Mouse (Mus musculus) hindbrain, embryonic 14.5 days (tissue): ENCODE measurements at regions not wholly inside any gene's neighbourhood (a gene's known extent, or its start where the extent isn't known, plus 50 kb on each side); places are given as distances from the start of the nearest gene placed in this dataset.

Experiments
- ATAC-seq: fragments of 200-750 bp; cut with Nextera tagmentation; 2 replicates; pipeline ENCODE4 v1.8.0; 2017; ENCODE audit warnings: moderate number of reproducible peaks, mild to moderate bottlenecking, moderate TSS enrichment, moderate library complexity; ENCODE audit not compliant: low FRiP score
- DNase-seq: peaks from one replicate; pipeline ENCODE4 v3.0.0-alpha.2; 2015; ENCODE audit warnings: low spot score
- H3K27ac ChIP-seq: fragments of 300-500 bp; sonication (generic); 2 replicates; pipeline ENCODE4 v1.5.1; 2014; ENCODE audit warnings: mild to moderate bottlenecking, moderate library complexity
- H3K27me3 ChIP-seq: fragments of 300-500 bp; sonication (generic); 2 replicates; pipeline ENCODE4 v1.6.1; 2014; ENCODE audit warnings: mild to moderate bottlenecking, low read length, mixed read lengths; ENCODE audit not compliant: control insufficient read depth, insufficient read depth
- H3K36me3 ChIP-seq: fragments of 300-500 bp; sonication (generic); replicated peaks from 2 replicates; pipeline ENCODE4 v1.6.1; 2014; ENCODE audit not compliant: control insufficient read depth, insufficient read depth
- H3K4me1 ChIP-seq: fragments of 300-500 bp; sonication (generic); replicated peaks from 2 replicates; pipeline ENCODE4 v1.6.1; 2014; ENCODE audit warnings: antibody characterized with exemption, low read length, mixed read lengths; ENCODE audit not compliant: control insufficient read depth, insufficient read depth
- H3K4me2 ChIP-seq: fragments of 300-500 bp; sonication (generic); replicated peaks from 2 replicates; pipeline ENCODE4 v1.6.1; 2014; ENCODE audit warnings: mild to moderate bottlenecking, moderate library complexity
- H3K4me3 ChIP-seq: fragments of 300-500 bp; sonication (generic); replicated peaks from 2 replicates; pipeline ENCODE4 v1.5.1; 2014; ENCODE audit warnings: mild to moderate bottlenecking, low read length
- H3K9ac ChIP-seq: fragments of 300-500 bp; sonication (generic); 2 replicates; pipeline ENCODE4 v1.6.1; 2014
- H3K9me3 ChIP-seq: fragments of 300-500 bp; sonication (generic); 2 replicates; pipeline ENCODE4 v1.6.1; 2016; ENCODE audit warnings: low read length; ENCODE audit not compliant: control insufficient read depth
- WGBS: fragments of 180-500 bp; shearing (Covaris S2); extraction: QIAGEN DNeasy Blood & Tissue Kit; methylation state at CpG from one replicate; pipeline ENCODE4 v1.1.7; 2014; 5-methylcytosine and 5-hydroxymethylcytosine counted together

- Histone ChIP-seq H3K27me3 (no peaks in the 10 kb centered on the region), H3K4me3 (no peak overlapping the region), H3K9me3 (no peaks in the 10 kb centered on the region), H3K4me1 (no peaks in the 10 kb centered on the region), H3K36me3 (no peaks in the 10 kb centered on the region), H3K9ac (no peak overlapping the region), H3K27ac (no peak overlapping the region), H3K4me2 (no peak overlapping the region)
- DNase-seq (no peak), ATAC-seq (no peak)
- 91% methylated on average over 10 of the region's 10 CpGs for WGBS
Observed at GRCm38 (mm10) chr5:74925769-74926168, 118.8 kb downstream of the Chic2 start.

- 93% methylated on average over 4 of the region's 4 CpGs for WGBS
- Histone ChIP-seq H3K9ac (no peak overlapping the region), H3K36me3 (no peaks in the 10 kb centered on the region), H3K27ac (no peak overlapping the region), H3K27me3 (no peaks in the 10 kb centered on the region), H3K4me3 (no peak overlapping the region), H3K9me3 (no peaks in the 10 kb centered on the region), H3K4me1 (no peaks in the 10 kb centered on the region), H3K4me2 (no peak overlapping the region)
- DNase-seq (no peak), ATAC-seq (no peak)
Observed at GRCm38 (mm10) chr5:74924031-74924533, 120.5 kb downstream of the Chic2 start.

- H3K27ac ChIP-seq: no peak overlapping the region
- no peak overlapping the region for H3K9ac ChIP-seq
- ATAC-seq (no peak), DNase-seq (no peak)
- 92% methylated on average over 2 of the region's 2 CpGs for WGBS
- H3K9me3 ChIP-seq: no peaks in the 10 kb centered on the region
- H3K4me2 ChIP-seq: no peak overlapping the region
- H3K36me3 ChIP-seq: no peaks in the 10 kb centered on the region
- H3K4me1 ChIP-seq: no peaks in the 10 kb centered on the region
- no peaks in the 10 kb centered on the region for H3K27me3 ChIP-seq
- no peak overlapping the region for H3K4me3 ChIP-seq
Observed at GRCm38 (mm10) chr5:74923337-74923736, 121.2 kb downstream of the Chic2 start.

GRCm38 (mm10) chr5:74922881-74923280 lies 121.7 kb downstream of the Chic2 start:
- H3K36me3 ChIP-seq: no peaks in the 10 kb centered on the region
- DNase-seq: no peak

GRCm38 (mm10) chr5:74920939-74921338 lies 123.6 kb downstream of the Chic2 start:
- WGBS: 71% methylated on average over 2 of the region's 2 CpGs
- Histone ChIP-seq H3K27ac (no peak overlapping the region), H3K4me3 (no peak overlapping the region), H3K4me1 (no peaks in the 10 kb centered on the region), H3K9ac (no peak overlapping the region), H3K4me2 (no peak overlapping the region), H3K36me3 (no peaks in the 10 kb centered on the region), H3K9me3 (peaks cover 4% of the 10 kb centered on the region; the same call in 1 of the 2 replicates), H3K27me3 (no peaks in the 10 kb centered on the region)
- no peak for DNase-seq
- ATAC-seq: no peak

More at GRCm38 (mm10) chr5:74922881-74923280, 121.7 kb downstream of the Chic2 start:
- Histone ChIP-seq H3K4me3 (no peak overlapping the region), H3K27ac (no peak overlapping the region), H3K4me1 (no peaks in the 10 kb centered on the region), H3K4me2 (no peak overlapping the region), H3K9me3 (no peaks in the 10 kb centered on the region), H3K9ac (no peak overlapping the region), H3K27me3 (no peaks in the 10 kb centered on the region)
- ATAC-seq: no peak
- WGBS: 84% methylated on average over 6 of the region's 6 CpGs

- Histone ChIP-seq H3K4me3 (no peak overlapping the region), H3K9me3 (peaks cover 4% of the 10 kb centered on the region; the same call in 1 of the 2 replicates), H3K27me3 (no peaks in the 10 kb centered on the region), H3K9ac (no peak overlapping the region), H3K4me2 (no peak overlapping the region), H3K36me3 (no peaks in the 10 kb centered on the region), H3K4me1 (no peaks in the 10 kb centered on the region), H3K27ac (no peak overlapping the region)
- ATAC-seq: no peak
- WGBS: 32% methylated on average over 5 of the region's 5 CpGs
- no peak for DNase-seq
Observed at GRCm38 (mm10) chr5:74920490-74920889, 124.1 kb downstream of the Chic2 start.

- ATAC-seq (no peak), DNase-seq (no peak)
- H3K9me3 ChIP-seq: no peaks in the 10 kb centered on the region
- no peaks in the 10 kb centered on the region for H3K27me3 ChIP-seq
- no peak overlapping the region for H3K4me2 ChIP-seq
- no peak overlapping the region for H3K27ac ChIP-seq
- H3K36me3 ChIP-seq: no peaks in the 10 kb centered on the region
- no peak overlapping the region for H3K9ac ChIP-seq
- WGBS: 39% methylated on average over 7 of the region's 7 CpGs
- H3K4me1 ChIP-seq: no peaks in the 10 kb centered on the region
- H3K4me3 ChIP-seq: no peak overlapping the region
Observed at GRCm38 (mm10) chr5:74905504-74906061, 139.0 kb downstream of the Chic2 start.

- H3K4me1 ChIP-seq: no peaks in the 10 kb centered on the region
- no peaks in the 10 kb centered on the region for H3K27me3 ChIP-seq
- no peak overlapping the region for H3K27ac ChIP-seq
- no peak overlapping the region for H3K4me3 ChIP-seq
- ATAC-seq (no peak), DNase-seq (no peak)
- H3K9me3 ChIP-seq: no peaks in the 10 kb centered on the region
- 47% methylated on average over 7 of the region's 7 CpGs for WGBS
- H3K36me3 ChIP-seq: no peaks in the 10 kb centered on the region
- H3K9ac ChIP-seq: no peak overlapping the region
- no peak overlapping the region for H3K4me2 ChIP-seq
Observed at GRCm38 (mm10) chr5:74904927-74905503, 139.6 kb downstream of the Chic2 start.

GRCm38 (mm10) chr5:74904327-74904726 lies 140.2 kb downstream of the Chic2 start:
- WGBS: 75% methylated on average over 3 of the region's 3 CpGs

More at GRCm38 (mm10) chr5:74904327-74904726, 140.2 kb downstream of the Chic2 start:
- no peaks in the 10 kb centered on the region for H3K27me3 ChIP-seq
- no peak overlapping the region for H3K9ac ChIP-seq
- H3K4me2 ChIP-seq: no peak overlapping the region
- no peaks in the 10 kb centered on the region for H3K36me3 ChIP-seq
- DNase-seq (no peak), ATAC-seq (no peak)
- no peak overlapping the region for H3K27ac ChIP-seq
- no peaks in the 10 kb centered on the region for H3K4me1 ChIP-seq
- no peaks in the 10 kb centered on the region for H3K9me3 ChIP-seq
- no peak overlapping the region for H3K4me3 ChIP-seq
